Mouse (Mus musculus) left cerebral cortex, postnatal 14 days (tissue): Measurements from ENCODE around the gene Cacna1h. TPM values are rescaled to one million over a fixed set of nuclear protein-coding genes. Genes with fewer than 3 reads are reported as not detected.
A peak's percentile ranks its signal among the peaks of the same experiment; 100 is the strongest.

Source experiments
- DNase-seq, 2 experiments: peaks; one replicate each; pipeline ENCODE4 v3.0.0; 2021 to 2022; ENCODE audit warnings: low spot score in 2 of 2, mixed read lengths in 1 of 2
- intact Hi-C: fragments of 180-260 bp; cut with DNase I; formaldehyde crosslinking; loops from one replicate; pipeline ENCODE4 v1.15.1; 2025
- long read RNA-seq, 2 experiments: library from polyadenylated mRNA; stranded (forward); transcript quantifications; one replicate each; pipeline ENCODE4 v2.0.0; 2021
- total RNA-seq, 2 experiments: library from RNA; stranded (reverse); gene quantifications; 2 replicates each; pipeline ENCODE4 v1.2.3; 2021

The Cacna1h gene
- 10 to 100 TPM; 42.1 to 43.2 TPM for total RNA-seq
- long read RNA-seq, experiment 1, partial matches to known transcripts: 9 of 10 reads
- long read RNA-seq, experiment 1, other reads (novel, unspliced or antisense): 1 of 10 reads
- long read RNA-seq, experiment 2, partial matches to known transcripts: 6 of 9 reads
- long read RNA-seq, experiment 2, other reads (novel, unspliced or antisense): 0 of 9 reads

DNA sequence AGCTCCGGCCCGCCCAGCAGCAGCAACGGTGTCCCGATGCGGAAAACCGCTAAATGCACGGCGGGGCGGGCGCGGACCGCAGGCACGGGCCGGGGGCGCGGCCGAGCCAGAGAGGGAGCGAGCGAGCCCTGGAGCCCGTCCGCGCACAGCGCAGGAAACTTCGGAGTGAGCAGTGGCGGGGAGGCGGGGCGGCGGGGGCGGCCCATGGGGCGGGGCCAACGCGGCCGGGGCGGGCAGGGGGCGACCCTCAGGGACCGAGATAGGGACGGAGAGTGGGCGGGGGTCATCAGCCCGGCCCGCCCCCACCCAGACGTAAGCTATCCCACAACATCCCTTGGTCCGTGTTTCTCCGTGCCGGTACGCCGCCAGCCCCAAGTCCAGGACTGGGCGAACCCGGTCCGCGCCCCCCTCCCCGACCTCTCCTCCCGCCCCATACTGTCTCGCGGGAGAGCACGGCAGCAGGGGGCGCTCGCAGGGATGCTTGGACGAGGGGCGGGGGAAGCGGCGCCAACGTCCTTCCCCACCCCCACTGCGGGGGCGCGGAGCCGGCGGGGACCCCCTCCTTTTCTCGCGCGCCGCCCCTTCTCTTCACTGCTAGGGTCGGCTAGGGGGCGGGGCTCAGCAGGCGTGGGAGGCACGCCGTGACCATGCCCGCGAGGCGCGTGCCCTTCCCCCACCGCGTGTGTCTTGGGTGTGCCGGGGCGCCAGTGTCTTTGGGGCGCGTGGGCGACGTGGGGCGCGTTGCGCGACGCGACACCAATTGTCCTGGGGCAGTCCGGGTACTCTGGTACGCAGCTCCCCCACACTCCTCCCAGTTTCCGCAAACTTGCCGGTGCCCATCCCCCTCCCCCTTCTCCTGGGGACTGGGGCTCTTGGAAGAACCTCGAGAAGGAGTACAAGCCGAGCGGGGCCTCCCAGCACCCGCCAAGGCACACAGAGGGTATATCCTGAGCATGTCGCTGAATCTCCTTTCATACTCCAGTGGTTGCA lies at the start of gene Cacna1h:
TSS of gene Cacna1h (minus strand) at position 167 of the 990 bp plus-strand sequence.
- DNase-seq: peak; percentile 81 to 84
- intact Hi-C loops: no loop called here

- intact Hi-C loops: no loop called here
- no peak for DNase-seq
Measured at GRCm38 (mm10) chr17:25482092-25482491, 48.5 kb upstream of the Cacna1h start.

GRCm38 (mm10) chr17:25480820-25481219 lies 47.2 kb upstream of the Cacna1h start:
- intact Hi-C loops: no loop called here
- DNase-seq: no peak

- intact Hi-C loops: no loop called here
- DNase-seq: no peak
Measured at GRCm38 (mm10) chr17:25480152-25480551, 46.6 kb upstream of the Cacna1h start.

DNA sequence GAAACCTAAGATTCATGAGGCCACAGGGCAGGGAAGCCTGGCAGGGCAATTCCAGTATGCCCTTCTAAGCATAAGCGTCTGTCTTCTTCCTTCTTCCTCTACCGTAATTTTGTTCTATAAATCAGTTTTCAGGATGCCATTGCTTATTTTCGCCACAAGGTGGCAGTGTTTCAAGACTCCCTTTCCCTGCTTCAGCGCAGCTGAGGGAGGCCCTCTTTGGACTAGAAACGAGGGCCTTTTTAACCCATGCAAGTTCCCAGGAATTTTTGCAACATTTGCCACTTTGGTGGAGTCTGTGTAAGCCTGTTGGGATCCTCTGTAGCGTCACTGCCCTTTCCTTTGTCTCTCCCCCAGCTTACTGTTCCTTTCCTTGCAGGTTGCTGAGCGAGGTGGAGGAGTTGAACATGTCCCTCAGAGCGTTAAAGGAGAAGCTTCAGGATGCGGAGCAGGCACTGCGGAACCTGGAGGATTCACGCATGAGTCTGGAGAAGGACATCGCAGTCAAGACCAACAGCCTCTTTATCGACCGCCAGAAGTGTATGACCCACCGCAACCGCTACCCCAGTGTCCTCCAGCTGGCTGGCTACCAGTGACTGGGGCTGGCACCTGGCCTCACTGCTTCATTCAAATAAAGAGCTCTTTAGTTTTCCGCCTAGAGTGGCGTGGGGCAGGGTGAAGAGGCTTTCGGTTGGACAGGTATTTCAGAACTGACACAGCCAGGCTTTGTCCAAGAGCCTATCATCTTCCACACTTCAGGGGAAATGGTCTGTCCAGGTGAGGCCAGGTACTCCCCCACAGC lies 42.6 kb upstream of the Cacna1h start:
- DNase-seq: peak; percentile 75 to 82
- intact Hi-C loops: loop anchor here (1.0 to 2.0 kb wide), 3 partner anchors 31 to 325 kb away; no protein-coding TSS in a partner anchor

DNA sequence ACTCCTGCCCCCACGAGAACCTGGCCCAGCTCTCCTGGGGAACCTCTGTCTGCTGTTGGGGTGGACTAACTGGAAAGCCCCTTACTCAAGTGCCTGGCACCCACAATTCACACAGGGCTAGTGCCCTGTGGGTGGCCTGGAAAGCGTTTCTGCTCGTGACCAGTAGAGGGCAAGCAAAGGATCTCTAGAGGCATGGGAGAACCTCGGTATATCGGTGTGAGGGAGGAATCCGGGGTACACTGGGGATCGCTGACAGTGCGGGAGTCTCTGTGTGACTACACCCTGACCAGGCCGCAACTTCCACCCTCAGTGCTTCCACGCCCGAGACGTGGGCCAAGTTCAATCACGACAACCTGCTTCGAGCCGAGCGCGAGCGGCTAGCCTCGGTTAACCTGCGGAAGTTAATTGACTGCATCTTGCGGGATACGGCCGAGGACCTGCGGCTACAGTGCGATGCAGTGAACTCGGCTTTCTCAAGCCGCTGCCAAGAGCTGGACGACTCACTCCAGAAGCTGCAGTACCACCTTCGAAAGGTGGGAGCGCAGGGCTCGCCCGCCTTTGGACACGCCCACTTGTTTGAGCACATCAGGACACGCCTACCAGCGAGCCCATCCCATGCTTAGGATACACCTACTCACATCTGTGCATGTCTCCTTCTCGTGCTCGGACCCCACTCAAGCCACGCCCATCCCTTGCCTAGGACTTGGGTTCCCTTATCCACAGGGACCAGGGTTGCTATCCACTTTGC lies 40.9 kb upstream of the Cacna1h start:
- intact Hi-C loops: no loop called here
- peak; percentile 64 to 73 for DNase-seq

- intact Hi-C loops: no loop called here
- DNase-seq: no peak
Measured at GRCm38 (mm10) chr17:25472044-25472443, 38.5 kb upstream of the Cacna1h start.

DNA sequence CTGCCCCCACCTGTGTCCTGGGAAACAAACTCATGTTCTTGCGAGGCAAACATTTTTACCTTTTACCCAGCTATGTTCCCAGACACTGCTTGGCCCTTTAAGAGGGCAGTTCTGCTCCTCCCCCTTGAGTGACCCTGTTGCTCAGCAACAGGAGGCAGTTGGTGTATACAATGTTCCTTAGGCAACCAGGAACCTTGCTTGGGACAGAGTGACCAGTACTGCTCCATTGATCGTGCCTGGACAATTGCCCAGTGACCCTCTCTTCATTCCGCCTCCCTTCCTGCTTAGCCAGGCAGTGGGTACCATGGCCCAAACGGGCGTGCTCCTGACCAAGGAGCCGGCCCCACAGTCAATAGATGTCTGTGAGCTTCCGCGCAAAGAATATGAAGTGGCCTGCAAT lies 37.8 kb upstream of the Cacna1h start:
- intact Hi-C loops: loop anchor here (2.0 kb wide), 1 partner anchor 137 kb away; no protein-coding TSS in a partner anchor
- DNase-seq: peak in 1 of 2 experiments; percentile 57

DNA sequence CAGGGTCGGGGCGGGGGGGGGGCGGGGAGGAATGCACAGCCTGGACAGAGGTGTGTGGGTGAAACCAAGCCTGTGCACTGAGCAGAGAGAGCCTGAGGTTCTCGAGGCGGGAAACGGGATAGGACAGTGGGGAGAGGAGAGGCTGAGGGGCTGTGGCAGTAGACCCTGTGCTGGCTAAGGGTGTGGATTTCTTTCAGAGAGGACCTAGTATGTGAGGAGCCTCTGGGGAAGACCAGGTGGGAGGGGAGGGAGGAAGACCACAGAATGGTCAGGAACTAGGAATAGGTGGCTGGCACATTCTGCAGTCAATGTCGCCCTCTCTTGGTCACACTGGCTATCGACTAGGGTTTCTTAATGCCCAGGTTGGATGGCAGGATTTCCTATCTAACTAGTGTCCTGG lies 36.2 kb upstream of the Cacna1h start:
- intact Hi-C loops: loop anchor here (1.0 to 10.0 kb wide), 3 partner anchors 71 to 175 kb away; partner anchors contain the start of gene Prss34
- DNase-seq: peak; percentile 78 to 81

DNA sequence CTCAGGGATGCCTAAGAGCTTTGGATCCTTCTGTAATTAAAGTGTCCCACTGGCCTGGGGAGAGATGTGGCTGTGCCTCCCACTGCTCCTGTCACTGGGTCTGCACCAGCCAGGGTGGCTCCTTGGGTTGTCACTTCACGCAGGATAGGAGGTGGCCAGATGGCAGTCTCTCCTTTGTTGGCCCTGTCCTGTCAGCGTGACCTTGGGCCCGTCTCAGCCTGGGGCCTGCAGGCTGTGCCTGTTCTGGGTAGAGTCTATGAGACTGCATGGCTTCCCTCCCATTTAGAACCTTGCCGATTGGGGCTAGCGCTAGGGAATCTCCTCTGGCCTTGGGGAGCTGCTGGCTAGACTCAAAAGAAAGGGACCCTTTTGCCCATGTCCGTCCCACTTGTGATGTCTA lies 34.7 kb upstream of the Cacna1h start:
- intact Hi-C loops: loop anchor here (10.0 kb wide), 1 partner anchor 174 kb away; the partner anchor contains the start of gene Prss34
- DNase-seq: no peak

DNA sequence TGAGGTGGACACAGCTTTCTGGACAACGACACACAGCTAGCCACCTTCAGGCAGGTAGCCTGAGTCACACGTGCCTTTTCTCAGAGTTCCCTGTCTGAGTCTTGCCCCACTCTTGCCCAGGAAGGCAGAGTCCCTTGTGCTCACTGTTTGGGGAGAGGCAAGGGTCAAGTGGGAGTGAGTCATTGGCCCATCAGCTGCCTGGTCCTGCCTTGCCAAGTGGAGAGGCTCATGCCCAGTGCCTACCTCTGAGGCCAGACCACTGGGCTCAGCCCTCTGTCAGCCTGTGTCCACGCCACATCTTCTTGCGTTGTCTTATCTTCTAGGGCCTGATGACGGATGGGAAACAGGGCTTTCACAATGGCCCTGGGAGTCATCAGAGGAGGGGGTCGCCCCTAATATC lies 34.2 kb upstream of the Cacna1h start:
- intact Hi-C loops: loop anchor here (10.0 kb wide), 1 partner anchor 173 kb away; the partner anchor contains the start of gene Prss34
- no peak for DNase-seq

- intact Hi-C loops: loop anchor here (10.0 kb wide), 1 partner anchor 171 kb away; the partner anchor contains the start of gene Prss34
- DNase-seq: no peak
Measured at GRCm38 (mm10) chr17:25466257-25466656, 32.7 kb upstream of the Cacna1h start.

GRCm38 (mm10) chr17:25464091-25464490 lies 30.5 kb upstream of the Cacna1h start:
- no peak for DNase-seq
- intact Hi-C loops: loop anchor here (10.0 kb wide), 1 partner anchor 169 kb away; the partner anchor contains the start of gene Prss34

- intact Hi-C loops: loop anchor here (10.0 kb wide), 1 partner anchor 169 kb away; the partner anchor contains the start of gene Prss34
- no peak for DNase-seq
Measured at GRCm38 (mm10) chr17:25463326-25463945, 29.9 kb upstream of the Cacna1h start.

GRCm38 (mm10) chr17:25462236-25462875 lies 28.8 kb upstream of the Cacna1h start:
- intact Hi-C loops: loop anchor here (10.0 kb wide), 1 partner anchor 168 kb away; the partner anchor contains the start of gene Prss34

GRCm38 (mm10) chr17:25456540-25456939 lies 23.0 kb upstream of the Cacna1h start:
- intact Hi-C loops: no loop called here
- DNase-seq: peak; percentile 78 to 85

More at GRCm38 (mm10) chr17:25462236-25462875, 28.8 kb upstream of the Cacna1h start:
- DNase-seq: no peak

- no peak for DNase-seq
- intact Hi-C loops: no loop called here
Measured at GRCm38 (mm10) chr17:25454272-25454671, 20.7 kb upstream of the Cacna1h start, which contains the start of gene Tekt4. Gene Tekt4 (plus strand): TSS chr17:25454615.
